Mouse (Mus musculus) gastrocnemius, postnatal 14 days (tissue): Measurements from ENCODE around the gene Rhot1. TPM values are rescaled to one million over a fixed set of nuclear protein-coding genes. Genes with fewer than 3 reads are reported as not detected.
"Not testable (repeated sequence)": the region's sequence is repeated elsewhere in the genome, so short reads cannot be mapped to it uniquely, and the experiment has no call there.

Experiments used
- DNase-seq: peaks from one replicate; pipeline ENCODE4 v3.0.0; 2021; ENCODE audit warnings: mixed read lengths
- intact Hi-C: fragments of 180-260 bp; cut with DNase I; formaldehyde crosslinking; loops from one replicate; pipeline ENCODE4 v1.15.1; 2025; ENCODE audit warnings: low total_unique reads
- long read RNA-seq, 2 experiments: library from polyadenylated mRNA; stranded (forward); transcript quantifications; one replicate each; pipeline ENCODE4 v2.0.0; 2021
- total RNA-seq, 2 experiments: library from RNA; stranded (reverse); gene quantifications; 2 replicates each; pipeline ENCODE4 v1.2.3; 2021

The Rhot1 gene
- 10 to 100 TPM; 38.6 to 38.9 TPM for total RNA-seq
- long read RNA-seq, experiment 1, full-length matches to known transcripts: 19 of 59 reads
- long read RNA-seq, experiment 1, partial matches to known transcripts: 11 of 59 reads
- long read RNA-seq, experiment 1, other reads (novel, unspliced or antisense): 29 of 59 reads
- long read RNA-seq, experiment 2, full-length matches to known transcripts: 20 of 73 reads
- long read RNA-seq, experiment 2, partial matches to known transcripts: 8 of 73 reads
- long read RNA-seq, experiment 2, other reads (novel, unspliced or antisense): 45 of 73 reads

- peak; percentile 97 for DNase-seq
- intact Hi-C loops: no loop called here
Observed at GRCm38 (mm10) chr11:80208860-80209800, at the start of gene Rhot1. TSS of gene Rhot1 (plus strand) at chr11:80209019.

GRCm38 (mm10) chr11:80161041-80161440, 47.8 kb upstream of the Rhot1 start:
- DNase-seq: no peak
- intact Hi-C loops: no loop called here

GRCm38 (mm10) chr11:80163362-80164116, 45.3 kb upstream of the Rhot1 start:
- no peak for DNase-seq
- intact Hi-C loops: no loop called here

GRCm38 (mm10) chr11:80164224-80164623, 44.6 kb upstream of the Rhot1 start:
- intact Hi-C loops: no loop called here
- DNase-seq: no peak

GRCm38 (mm10) chr11:80168121-80168520, 40.7 kb upstream of the Rhot1 start:
- intact Hi-C loops: no loop called here
- no peak for DNase-seq

- intact Hi-C loops: no loop called here
- no peak for DNase-seq
Observed at GRCm38 (mm10) chr11:80168611-80169249, 40.1 kb upstream of the Rhot1 start.

GRCm38 (mm10) chr11:80169629-80170028, 39.2 kb upstream of the Rhot1 start:
- intact Hi-C loops: no loop called here
- DNase-seq: no peak

GRCm38 (mm10) chr11:80170351-80170750, 38.5 kb upstream of the Rhot1 start:
- no peak for DNase-seq
- intact Hi-C loops: no loop called here

- intact Hi-C loops: no loop called here
- no peak for DNase-seq
Observed at GRCm38 (mm10) chr11:80171884-80172283, 36.9 kb upstream of the Rhot1 start.

- intact Hi-C loops: no loop called here
- DNase-seq: no peak
Observed at GRCm38 (mm10) chr11:80173963-80174670, 34.7 kb upstream of the Rhot1 start.

GRCm38 (mm10) chr11:80176911-80177895, 31.6 kb upstream of the Rhot1 start:
- no peak for DNase-seq
- intact Hi-C loops: no loop called here

GRCm38 (mm10) chr11:80178316-80178715, 30.5 kb upstream of the Rhot1 start:
- DNase-seq: no peak
- intact Hi-C loops: no loop called here

GRCm38 (mm10) chr11:80181021-80181749, 27.6 kb upstream of the Rhot1 start:
- intact Hi-C loops: no loop called here
- no peak for DNase-seq

- DNase-seq, intact Hi-C loops: not testable (repeated sequence)
Observed at GRCm38 (mm10) chr11:80183054-80183704, 25.6 kb upstream of the Rhot1 start.

GRCm38 (mm10) chr11:80183705-80184255, 25.0 kb upstream of the Rhot1 start, which contains the start of gene Rnf135:
TSS of gene Rnf135 (plus strand) at chr11:80183851.
- intact Hi-C loops: no loop called here

GRCm38 (mm10) chr11:80184531-80185071, 24.2 kb upstream of the Rhot1 start:
- no peak for DNase-seq
- intact Hi-C loops: no loop called here

More at GRCm38 (mm10) chr11:80183705-80184255, 25.0 kb upstream of the Rhot1 start, which contains the start of gene Rnf135:
- peak; percentile 97 for DNase-seq
